Comparison of ENCODE assay signal across 10 mouse cellular contexts in the genomic region with DNA sequence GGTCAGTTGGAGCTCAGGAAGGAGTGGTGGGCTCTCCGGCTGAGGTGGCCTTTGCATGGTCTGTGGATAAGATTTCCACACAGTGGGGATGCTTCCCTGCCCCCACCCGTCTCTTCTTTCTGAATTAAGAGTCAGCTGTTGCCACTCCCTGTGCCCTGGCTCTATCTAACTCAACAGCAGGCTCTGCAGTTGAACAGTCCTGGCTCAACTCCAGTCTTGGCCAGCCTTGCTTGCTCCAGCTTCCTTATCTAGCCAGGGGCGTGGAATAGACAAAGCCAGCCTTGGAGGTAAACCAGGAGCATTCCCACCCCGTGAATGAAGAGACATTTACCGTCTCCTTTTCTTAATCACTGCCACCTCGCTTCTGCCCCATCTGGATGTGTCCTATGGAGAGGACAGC.
DNase-seq lines count a peak whose midpoint lies in the region; ATAC-seq lines count a peak whose summit lies in the region.
"Had no signal": no experiment of that assay in that cellular context is flagged by ENCODE, and none has a peak within 500 bp of the region (broad histone marks: within the 10 kb centered on the region; RNA-seq: fewer than 3 reads in every experiment).

No protein-coding gene starts in this region.

- intact Hi-C loops in heart, postnatal 10 days (cut with DNase I), result no loop called here

- no peak for ATAC-seq in forebrain, embryonic 12.5 days (ENCODE audit: low FRiP score)
- no peak for ATAC-seq in forebrain, embryonic 11.5 days (replicated peaks; ENCODE audit: low FRiP score)
- ATAC-seq in liver, embryonic 12.5 days, result peak; percentile 66

- 75% methylated on average over 6 of the region's 6 CpGs for WGBS in forebrain, embryonic 12.5 days
- 75% methylated on average over 6 of the region's 6 CpGs for WGBS in forebrain, embryonic 11.5 days
- WGBS in liver, embryonic 12.5 days (ENCODE audit: insufficient replicate concordance), result 24% methylated on average over 6 of the region's 6 CpGs

- H3K9me3 ChIP-seq in forebrain, embryonic 12.5 days, result no peaks in the 10 kb centered on the region
- no peaks in the 10 kb centered on the region for H3K9me3 ChIP-seq in forebrain, embryonic 11.5 days (ENCODE audit: control insufficient read depth, low read length)
- no peaks in the 10 kb centered on the region for H3K9me3 ChIP-seq in liver, embryonic 12.5 days (replicated peaks)

- H3K4me2 ChIP-seq in forebrain, embryonic 12.5 days, result no peak overlapping the region
- H3K4me2 ChIP-seq in forebrain, embryonic 11.5 days (ENCODE audit: low read depth, low read length, severe bottlenecking), result no peak overlapping the region
- H3K4me2 ChIP-seq in liver, embryonic 12.5 days, result peak overlapping the region; percentile 27

- no peak overlapping the region for H3K9ac ChIP-seq in forebrain, embryonic 12.5 days
- no peak overlapping the region for H3K9ac ChIP-seq in forebrain, embryonic 11.5 days (ENCODE audit: low read length)
- H3K9ac ChIP-seq in liver, embryonic 12.5 days, result no peak overlapping the region

- H3K4me1 ChIP-seq in forebrain, embryonic 12.5 days, result peaks cover 56% of the 10 kb centered on the region
- peaks cover 28% of the 10 kb centered on the region for H3K4me1 ChIP-seq in forebrain, embryonic 11.5 days (replicated peaks; ENCODE audit: control insufficient read depth, insufficient read depth, low read length)
- H3K4me1 ChIP-seq in liver, embryonic 12.5 days, result peaks cover 49% of the 10 kb centered on the region

- no peak overlapping the region for H3K4me3 ChIP-seq in forebrain, embryonic 12.5 days (replicated peaks)
- no peak overlapping the region for H3K4me3 ChIP-seq in forebrain, embryonic 11.5 days (ENCODE audit: low read depth, low read length)
- no peak overlapping the region for H3K4me3 ChIP-seq in liver, embryonic 12.5 days
- H3K4me3 ChIP-seq: erythroblast, embryonic 14.5 days; myocyte had no signal

- no peaks in the 10 kb centered on the region for H3K36me3 ChIP-seq in forebrain, embryonic 12.5 days (replicated peaks)
- no peaks in the 10 kb centered on the region for H3K36me3 ChIP-seq in forebrain, embryonic 11.5 days (ENCODE audit: control insufficient read depth, insufficient read depth, low read length)
- H3K36me3 ChIP-seq in liver, embryonic 12.5 days, result no peaks in the 10 kb centered on the region

- DNase-seq in forebrain, embryonic 11.5 days (ENCODE audit: low spot score), result no peak
- DNase-seq in c-Kit-positive CD71-positive TER-119-negative erythroid progenitor cells, embryonic 14.5 days (ENCODE audit: low read depth), result peak; percentile 39
- peak; percentile 77 to 80 for DNase-seq in heart, postnatal 10 days
- DNase-seq in right cerebral cortex, postnatal 4 days, result no peak
- no peak for DNase-seq in retina, embryonic 14.5 days (ENCODE audit: low spot score)
- DNase-seq in right cerebral cortex, postnatal 36 days (ENCODE audit: low spot score in 2 of 2), result no peak

- H3K27me3 ChIP-seq in forebrain, embryonic 12.5 days, result no peaks in the 10 kb centered on the region
- no peaks in the 10 kb centered on the region for H3K27me3 ChIP-seq in forebrain, embryonic 11.5 days (ENCODE audit: control insufficient read depth, insufficient read depth, low read length)
- H3K27me3 ChIP-seq in liver, embryonic 12.5 days (replicated peaks), result peaks cover 15% of the 10 kb centered on the region; the same call in 1 of the 2 replicates

- peak overlapping the region; percentile 25; the same call in 1 of the 2 replicates for H3K27ac ChIP-seq in forebrain, embryonic 12.5 days
- no peak overlapping the region for H3K27ac ChIP-seq in forebrain, embryonic 11.5 days (ENCODE audit: low read depth, low read length)
- peak overlapping the region; percentile 65; the same call in 1 of the 2 replicates for H3K27ac ChIP-seq in liver, embryonic 12.5 days

Comparison
In these comparisons a context has a peak if more than half of its experiments do, and no peak if none do; other contexts are left out.
1. DNase-seq: peak in c-Kit-positive CD71-positive TER-119-negative erythroid progenitor cells, embryonic 14.5 days (single experiment) and heart, postnatal 10 days (2 of 2); none in forebrain, embryonic 11.5 days (single experiment), right cerebral cortex, postnatal 4 days (single experiment), retina, embryonic 14.5 days (single experiment) and right cerebral cortex, postnatal 36 days (0 of 2).